Mouse (Mus musculus): ENCODE data around the gene Nudt22. TPM values are rescaled to one million over a fixed set of nuclear protein-coding genes. Genes with fewer than 3 reads are reported as not detected.

The Nudt22 gene
- total RNA-seq, 2 experiments from 2014 or later = 29.4 to 34.1 TPM

DNA sequence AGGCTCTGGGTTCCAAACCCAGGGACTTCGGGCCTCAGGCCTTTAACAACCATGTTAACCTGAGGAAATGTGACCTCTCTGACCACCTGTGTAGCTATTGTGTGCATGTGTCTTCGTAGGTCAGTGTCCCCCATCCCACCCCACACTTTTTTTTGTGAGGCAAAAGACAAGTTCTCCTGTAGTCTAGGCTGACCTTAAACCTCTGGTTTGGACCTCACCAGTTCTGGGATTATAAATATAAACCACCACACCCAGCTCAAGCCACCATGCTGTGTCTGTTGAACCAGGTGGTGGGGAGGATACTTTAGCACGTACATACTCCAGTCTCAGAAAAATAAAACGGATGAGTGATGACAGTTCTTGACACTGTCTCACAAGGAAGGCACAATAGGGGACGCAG lies 46.0 kb downstream of the Nudt22 start:
- DNase-seq = no peak

DNA sequence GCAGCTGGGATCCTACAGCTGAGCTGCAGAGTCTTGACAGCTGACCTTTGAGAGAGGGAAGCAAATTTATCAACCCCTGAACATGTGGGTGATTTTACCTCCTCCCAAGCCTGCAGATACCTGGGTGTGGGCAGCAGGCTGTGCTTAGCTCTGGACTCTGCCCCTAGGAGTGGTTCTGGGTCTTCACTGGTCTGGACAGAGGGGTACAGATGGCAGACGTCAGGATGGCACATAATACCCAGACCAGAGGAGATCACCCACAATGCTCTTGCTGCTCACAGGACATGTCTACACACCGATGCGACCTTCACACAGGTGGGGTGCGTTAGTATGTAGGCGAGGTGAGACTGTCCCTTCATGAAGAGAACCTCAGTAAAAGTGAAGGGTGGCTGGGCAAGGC lies 46.4 kb downstream of the Nudt22 start:
- DNase-seq = no peak

DNA sequence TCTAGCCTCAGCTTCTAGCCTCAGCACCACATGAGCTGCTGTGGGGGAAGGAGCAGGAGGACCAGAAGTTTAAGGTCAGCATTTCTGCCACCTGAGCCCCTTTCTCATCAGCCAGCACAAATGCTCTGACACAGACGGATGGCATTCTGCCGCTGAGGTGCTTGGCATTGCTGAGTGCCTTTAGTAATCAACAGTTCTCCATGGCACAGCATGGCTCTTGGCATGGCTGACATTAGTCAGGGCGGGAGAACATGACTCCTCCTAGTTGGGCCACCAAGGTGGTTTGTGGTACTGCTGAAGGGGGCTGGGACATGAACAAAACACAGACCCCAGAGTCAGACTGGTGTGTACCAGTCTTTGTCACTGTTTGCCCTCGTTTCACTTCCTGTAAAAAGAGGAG lies 47.7 kb downstream of the Nudt22 start:
- no peak for DNase-seq

DNA sequence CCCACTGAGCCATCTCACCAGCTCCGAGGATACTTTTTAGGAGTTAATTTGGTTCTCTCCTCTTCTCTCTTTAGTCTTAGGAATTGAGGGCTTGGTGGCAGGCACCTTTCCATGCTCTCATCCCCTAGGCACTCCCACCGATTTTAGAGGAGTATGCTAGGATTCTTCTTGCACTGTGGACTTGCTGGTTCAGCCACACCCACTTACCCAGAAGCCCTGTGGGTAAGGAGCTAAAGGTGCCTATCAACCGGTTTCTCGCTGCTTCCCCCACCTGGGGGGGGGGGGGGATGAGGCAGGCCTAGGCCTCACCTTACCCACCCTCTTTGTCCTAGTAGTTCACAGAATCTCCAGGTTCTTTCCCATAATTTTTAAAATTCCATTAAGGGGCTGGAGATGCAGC lies 48.2 kb downstream of the Nudt22 start:
- no peak for DNase-seq

GRCm38 (mm10) chr19:6943709-6944108 lies 52.2 kb downstream of the Nudt22 start:
- DNase-seq = no peak

Other genes starting within 250 kb of the Nudt22 start
- 10 to 100 TPM; 21.5 to 27.5 TPM for gene Rps6ka4, start 155.5 kb downstream of the Nudt22 start, total RNA-seq (2021)
- 1 to 10 TPM; 4.1 TPM for gene Ccdc88b, start 137.9 kb downstream of the Nudt22 start, total RNA-seq (2021)
- 10 to 100 TPM; 53.9 to 70.4 TPM for gene Trmt112, start 86.4 kb downstream of the Nudt22 start, total RNA-seq (2021)
- gene Prdx5, start 86.0 kb downstream of the Nudt22 start, total RNA-seq (2021) = 100 to 1,000 TPM; 417 to 451 TPM
- gene Esrra, start 74.3 kb downstream of the Nudt22 start, total RNA-seq (2021) = 10 to 100 TPM; 71.0 to 97.4 TPM
- gene Catsperz, start 70.7 kb downstream of the Nudt22 start, total RNA-seq (2021) = 1 to 10 TPM; 1.2 to 1.7 TPM
- gene Kcnk4, start 61.6 kb downstream of the Nudt22 start, total RNA-seq (2021) = under 1 TPM; 0.30 to 0.73 TPM
- gene Bad, start 54.3 kb downstream of the Nudt22 start, total RNA-seq (2021) = 10 to 100 TPM; 42.0 to 51.8 TPM
- 10 to 100 TPM; 33.8 to 42.3 TPM for gene Gpr137, start 53.6 kb downstream of the Nudt22 start, total RNA-seq (2021)
- 100 to 1,000 TPM; 289 to 333 TPM for gene Ppp1r14b, start 21.1 kb downstream of the Nudt22 start, total RNA-seq (2021)
- 10 to 100 TPM; 45.7 to 63.5 TPM for gene Plcb3, start 19.6 kb downstream of the Nudt22 start, total RNA-seq (2021)
- gene Fkbp2, start 15.6 kb downstream of the Nudt22 start, total RNA-seq (2021) = 10 to 100 TPM; 70.7 to 71.4 TPM
- 100 to 1,000 TPM; 110 to 139 TPM for gene Vegfb, start 8.5 kb downstream of the Nudt22 start, total RNA-seq (2021)
- 10 to 100 TPM; 46.0 to 58.5 TPM for gene Dnajc4, start 3.5 kb downstream of the Nudt22 start, total RNA-seq (2021)
- gene Trpt1, start within 50 bp of the Nudt22 start, total RNA-seq (2021) = 10 to 100 TPM; 13.3 to 21.3 TPM
- gene Fermt3, start 23.4 kb upstream of the Nudt22 start, total RNA-seq (2021) = 10 to 100 TPM in 1 of 2 experiments, 1 to 10 TPM in 1; 9.8 to 10.1 TPM
- 100 to 1,000 TPM; 101 to 107 TPM for gene Stip1, start 43.9 kb upstream of the Nudt22 start, total RNA-seq (2021)
- 100 to 1,000 TPM; 134 to 155 TPM for gene Macrod1, start 60.7 kb upstream of the Nudt22 start, total RNA-seq (2021)
- 1 to 10 TPM; 1.1 to 2.0 TPM for gene Flrt1, start 109.6 kb upstream of the Nudt22 start, total RNA-seq (2021)
- 100 to 1,000 TPM; 104 to 105 TPM for gene Otub1, start 210.2 kb upstream of the Nudt22 start, total RNA-seq (2021)
- 1,000 to 10,000 TPM; 1,477 to 1,649 TPM for gene Cox8a, start 221.5 kb upstream of the Nudt22 start, total RNA-seq (2021)
- gene Naa40, start 245.1 kb upstream of the Nudt22 start, total RNA-seq (2021) = 10 to 100 TPM; 27.2 to 38.8 TPM

Data from adrenal gland, postnatal 10 days (tissue).